Mouse (Mus musculus) Patski (cell line): ENCODE data around the gene Rapgef3. TPM values are rescaled to one million over a fixed set of nuclear protein-coding genes. Genes with fewer than 3 reads are reported as not detected.

ENCODE experiments used
- ATAC-seq: fragments of 100-300 bp; one replicate; pipeline ENCODE4 v1.8.0; 2021
- CTCF ChIA-PET: fragments of 350-600 bp; sonication (Branson Sonifier 250); formaldehyde crosslinking; loops from one replicate; lab custom pipeline; 2022; ENCODE audit warnings: inconsistent platforms; lab: Charles Lee
- POLR2A ChIA-PET: fragments of 350-600 bp; sonication (Branson Sonifier 250); formaldehyde crosslinking; loops from one replicate; lab custom pipeline; 2022; ENCODE audit warnings: antibody characterized with exemption, inconsistent platforms; lab: Charles Lee
- DNase-seq: peaks from one replicate; pipeline ENCODE4 v3.0.0-alpha.2; 2011; ENCODE audit warnings: low read depth, low spot score
- H3K27me3 ChIP-seq: fragments of 371-371 bp; one replicate; pipeline ENCODE4 v1.5.1; 2021
- CTCF ChIP-seq: fragments of 100-300 bp; IDR thresholded peaks from one replicate; pipeline ENCODE4 v1.5.1; 2021
- in situ Hi-C: fragments of 300-500 bp; cut with MboI; formaldehyde crosslinking; loops from 3 replicates; pipeline ENCODE4 v1.11.1; 2018; ENCODE audit warnings: low pct_unique_long_range_greater_than_20kb, mixed read lengths
- polyA plus RNA-seq: library from polyadenylated mRNA; unstranded; gene quantifications from one replicate; pipeline ENCODE4 v1.2.3, GENCODE M21; 2021

Gene Rapgef3
- polyA plus RNA-seq, 1 experiment from 2014 or later: 22.4 TPM

- no peak for TF ChIP-seq CTCF
- ChIA-PET CTCF (interaction anchor here (1.6 to 6.6 kb wide), 4 partner anchors 17 to 243 kb away, joined by 3 to 54 read pairs (median 6); partner anchors contain the start of gene Tmem106c), POLR2A (interaction anchor here (0.8 kb wide), 1 partner anchor 60 kb away, joined by 3 read pairs; no protein-coding TSS in a partner anchor)
- in situ Hi-C loops: no loop called here
- no peaks in the 10 kb centered on the region for H3K27me3 ChIP-seq
- ATAC-seq (no peak), DNase-seq (no peak)
These were observed 47.6 kb downstream of the Rapgef3 start for GRCm38 (mm10) chr15:97720026-97720675.

DNA sequence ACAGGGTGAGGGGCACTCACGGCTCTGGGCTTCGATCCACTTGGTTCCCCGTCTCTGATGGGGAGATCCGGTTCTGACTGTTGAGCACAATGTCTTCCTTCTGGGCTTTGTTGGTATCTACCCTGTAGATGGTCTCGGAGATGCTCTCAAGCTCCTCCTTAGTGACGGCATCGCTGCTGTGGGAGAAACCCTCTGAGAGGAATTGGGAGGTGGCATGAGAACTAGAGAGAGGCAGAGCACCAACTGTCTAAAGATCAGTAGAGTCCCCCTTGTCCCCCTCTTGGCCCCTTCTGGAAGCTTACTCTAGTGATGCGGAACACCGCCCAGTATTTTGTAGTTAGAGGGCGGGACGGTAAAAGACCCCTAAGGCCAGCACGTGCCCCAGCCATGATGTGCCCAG lies 48.3 kb downstream of the Rapgef3 start:
- POLR2A ChIA-PET: interaction anchor here (0.8 kb wide), 1 partner anchor 61 kb away, joined by 3 read pairs; no protein-coding TSS in a partner anchor
- DNase-seq (no peak), ATAC-seq (no peak)
- CTCF ChIA-PET: interaction anchor here (0.9 to 6.6 kb wide), 6 partner anchors 47 to 244 kb away, joined by 4 to 54 read pairs (median 6); partner anchors contain the start of genes Rapgef3, Slc48a1 and Tmem106c
- H3K27me3 ChIP-seq: no peaks in the 10 kb centered on the region
- in situ Hi-C loops: loop anchor here (5.0 kb wide), 3 partner anchors 63 to 243 kb away; partner anchors contain the start of gene Tmem106c
- no peak for TF ChIP-seq CTCF

- ATAC-seq (no peak), DNase-seq (no peak)
- H3K27me3 ChIP-seq: no peaks in the 10 kb centered on the region
- TF ChIP-seq CTCF: no peak
- in situ Hi-C loops: loop anchor here (5.0 kb wide), 3 partner anchors 64 to 244 kb away; partner anchors contain the start of gene Tmem106c
- CTCF ChIA-PET: interaction anchor here (0.5 to 6.6 kb wide), 12 partner anchors 12 to 245 kb away, joined by 3 to 54 read pairs (median 6); partner anchors contain the start of genes Endou, Rapgef3, Slc48a1 and Tmem106c
- POLR2A ChIA-PET: interaction anchor here (1.0 kb wide), 1 partner anchor 15 kb away, joined by 4 read pairs; no protein-coding TSS in a partner anchor
These were observed 49.1 kb downstream of the Rapgef3 start for GRCm38 (mm10) chr15:97718535-97719155.

DNA sequence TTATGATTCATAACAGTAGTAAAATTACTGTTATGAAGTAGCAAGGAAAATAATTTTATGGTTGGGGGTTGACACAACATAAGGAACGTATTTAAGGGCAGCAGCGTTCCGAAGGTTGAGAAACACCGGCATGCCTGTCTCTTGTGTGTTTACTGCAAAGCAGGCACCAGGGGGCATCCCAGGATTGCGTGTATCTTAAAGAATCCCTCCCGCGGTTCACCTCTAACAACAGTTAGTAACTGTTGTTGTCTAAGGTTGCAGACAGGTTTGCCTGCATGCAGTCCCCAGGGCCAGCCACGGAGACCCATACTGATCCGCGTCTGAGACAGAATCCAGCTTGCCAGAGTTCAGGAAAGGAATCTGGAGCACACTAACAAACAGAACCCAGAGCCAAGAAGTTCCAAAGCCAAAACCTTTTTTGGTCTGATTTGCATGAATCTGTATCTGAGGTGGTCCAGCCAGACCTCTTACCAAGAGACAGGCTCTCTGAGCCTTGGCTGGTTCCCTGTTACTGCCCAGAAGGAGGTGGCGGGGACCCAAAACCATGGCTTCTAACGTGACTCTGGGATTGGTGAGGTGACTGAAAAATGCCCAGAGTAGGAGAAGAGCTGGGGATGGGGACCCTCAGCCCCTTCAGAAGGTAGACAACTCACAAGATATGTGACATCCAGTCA lies 49.8 kb downstream of the Rapgef3 start:
- peak; percentile 59 for ATAC-seq
- no peaks in the 10 kb centered on the region for H3K27me3 ChIP-seq
- in situ Hi-C loops: loop anchor here (5.0 kb wide), 3 partner anchors 64 to 244 kb away; partner anchors contain the start of gene Tmem106c
- TF ChIP-seq CTCF: peak; percentile 94
- ChIA-PET POLR2A (interaction anchor here (1.0 kb wide), 1 partner anchor 15 kb away, joined by 4 read pairs; no protein-coding TSS in a partner anchor), CTCF (interaction anchor here (0.5 to 6.6 kb wide), 14 partner anchors 11 to 246 kb away, joined by 3 to 54 read pairs (median 4); partner anchors contain the start of genes Endou, Rapgef3, Slc48a1 and Tmem106c)
- DNase-seq: no peak

- TF ChIP-seq CTCF: no peak
- no peak for ATAC-seq
- CTCF ChIA-PET: interaction anchor here (0.5 to 6.6 kb wide), 14 partner anchors 13 to 247 kb away, joined by 3 to 54 read pairs (median 4); partner anchors contain the start of genes Endou, Slc48a1 and Tmem106c
- POLR2A ChIA-PET: interaction anchor here (1.0 kb wide), 2 partner anchors 10 to 128 kb away, joined by 3 read pairs; partner anchors contain the start of gene Hdac7
- no peak for DNase-seq
- in situ Hi-C loops: loop anchor here (5.0 kb wide), 3 partner anchors 66 to 246 kb away; partner anchors contain the start of gene Tmem106c
- H3K27me3 ChIP-seq: no peaks in the 10 kb centered on the region
These were observed 51.0 kb downstream of the Rapgef3 start for GRCm38 (mm10) chr15:97716782-97717181.

DNA sequence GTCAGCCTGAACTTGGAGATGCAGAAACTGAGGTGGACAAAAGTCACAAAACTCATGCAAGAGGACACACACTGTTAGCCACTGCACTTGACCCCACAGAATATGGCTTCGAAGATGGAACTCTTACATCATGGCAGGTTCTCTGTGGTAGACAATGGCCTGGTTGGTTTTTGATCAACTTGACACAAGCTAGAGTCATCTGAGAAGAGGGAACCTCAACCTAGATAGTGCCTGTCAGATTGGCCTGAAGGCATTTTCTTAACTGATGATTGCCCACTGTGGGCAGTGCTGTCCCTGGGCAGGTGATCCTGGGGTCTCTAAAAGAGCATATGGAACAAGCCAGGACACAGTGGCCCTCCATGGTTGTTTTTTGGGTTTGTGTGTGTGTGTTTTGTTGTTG lies 52.0 kb downstream of the Rapgef3 start:
- no peak for TF ChIP-seq CTCF
- ATAC-seq (no peak), DNase-seq (no peak)
- no peaks in the 10 kb centered on the region for H3K27me3 ChIP-seq
- POLR2A ChIA-PET: interaction anchor here (0.6 kb wide), 1 partner anchor 49 kb away, joined by 3 read pairs; no protein-coding TSS in a partner anchor
- CTCF ChIA-PET: interaction anchor here (1.1 to 6.6 kb wide), 6 partner anchors 17 to 248 kb away, joined by 3 to 54 read pairs (median 4); partner anchors contain the start of gene Tmem106c
- in situ Hi-C loops: loop anchor here (5.0 kb wide), 3 partner anchors 67 to 247 kb away; partner anchors contain the start of gene Tmem106c

- ChIA-PET CTCF (interaction anchor here (1.0 to 6.6 kb wide), 4 partner anchors 9 to 135 kb away, joined by 3 to 54 read pairs (median 3); partner anchors contain the start of gene Rpap3), POLR2A (no interaction called here)
- H3K27me3 ChIP-seq: no peaks in the 10 kb centered on the region
- ATAC-seq (no peak), DNase-seq (no peak)
- in situ Hi-C loops: loop anchor here (5.0 kb wide), 3 partner anchors 67 to 247 kb away; partner anchors contain the start of gene Tmem106c
- no peak for TF ChIP-seq CTCF
These were observed 52.7 kb downstream of the Rapgef3 start for GRCm38 (mm10) chr15:97715083-97715482.

DNA sequence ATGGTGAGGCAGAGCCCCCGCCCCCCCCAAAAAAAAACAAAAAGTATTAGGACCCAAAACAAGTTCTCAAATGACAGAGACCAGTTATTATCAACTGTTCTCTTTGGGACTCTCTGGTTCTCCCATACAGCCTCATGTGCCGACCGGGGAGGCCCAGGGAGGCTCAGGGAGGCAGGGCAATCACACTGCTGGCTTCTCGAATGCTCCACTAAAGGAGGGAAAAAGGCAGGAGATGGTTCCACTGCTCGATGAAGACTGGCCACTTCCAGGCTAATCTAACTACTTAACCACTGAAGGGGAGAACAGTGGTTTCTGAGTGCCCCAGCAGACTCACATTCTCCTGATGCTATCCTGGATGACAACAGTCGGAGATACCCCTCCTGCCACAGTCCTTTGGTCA lies 55.2 kb downstream of the Rapgef3 start:
- DNase-seq: no peak
- ATAC-seq: no peak
- no peaks in the 10 kb centered on the region for H3K27me3 ChIP-seq
- no peak for TF ChIP-seq CTCF
- ChIA-PET CTCF (no interaction called here), POLR2A (no interaction called here)
- in situ Hi-C loops: no loop called here

DNA sequence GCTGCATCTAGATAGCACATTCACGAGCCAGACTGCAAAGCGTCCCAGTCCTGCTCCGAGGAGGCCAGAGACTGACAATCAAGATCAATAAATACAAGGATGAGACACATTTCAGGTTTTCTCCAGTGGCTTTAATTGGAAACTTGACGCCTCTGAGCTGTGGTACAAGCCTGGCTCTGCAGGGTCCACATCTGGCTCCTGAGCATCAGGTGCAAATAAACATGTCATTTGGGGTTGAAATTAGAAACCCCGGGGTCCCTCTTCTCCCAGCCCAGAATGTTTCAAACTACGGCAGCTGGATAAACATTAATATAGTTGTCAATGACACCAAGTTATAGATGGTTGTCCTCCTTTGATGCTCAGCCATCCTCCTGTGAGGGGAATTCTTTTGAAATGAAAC lies 56.9 kb downstream of the Rapgef3 start:
- ChIA-PET CTCF (interaction anchor here (1.2 kb wide), 1 partner anchor 40 kb away, joined by 3 read pairs; no protein-coding TSS in a partner anchor), POLR2A (no interaction called here)
- ATAC-seq: no peak
- TF ChIP-seq CTCF: no peak
- H3K27me3 ChIP-seq: no peaks in the 10 kb centered on the region
- no peak for DNase-seq
- in situ Hi-C loops: no loop called here
